Mouse (Mus musculus) embryonic facial prominence, embryonic 12.5 days (tissue): Measurements from ENCODE around the gene Zc3h15. TPM values are rescaled to one million over a fixed set of nuclear protein-coding genes. Genes with fewer than 3 reads are reported as not detected.

Experiments
- ATAC-seq: fragments of 200-750 bp; cut with Nextera tagmentation; 2 replicates; pipeline ENCODE4 v1.8.0; 2017; ENCODE audit not compliant: insufficient number of reproducible peaks, insufficient read depth, low FRiP score, low TSS enrichment
- H3K27ac ChIP-seq: fragments of 300-500 bp; sonication (generic); 2 replicates; pipeline ENCODE4 v1.5.1; 2016; ENCODE audit warnings: mild to moderate bottlenecking
- H3K27me3 ChIP-seq: fragments of 300-500 bp; sonication (generic); 2 replicates; pipeline ENCODE4 v1.6.1; 2016; ENCODE audit warnings: mild to moderate bottlenecking, moderate library complexity
- H3K36me3 ChIP-seq: fragments of 300-500 bp; sonication (generic); 2 replicates; pipeline ENCODE4 v1.6.1; 2016; ENCODE audit warnings: mild to moderate bottlenecking
- H3K4me1 ChIP-seq: fragments of 300-500 bp; sonication (generic); 2 replicates; pipeline ENCODE4 v1.6.1; 2016
- H3K4me2 ChIP-seq: fragments of 300-500 bp; sonication (generic); replicated peaks from 2 replicates; pipeline ENCODE4 v1.6.1; 2016; ENCODE audit warnings: mild to moderate bottlenecking, moderate library complexity
- H3K4me3 ChIP-seq: fragments of 300-500 bp; sonication (generic); 2 replicates; pipeline ENCODE4 v1.5.1; 2016; ENCODE audit warnings: mild to moderate bottlenecking
- H3K9ac ChIP-seq: fragments of 300-500 bp; sonication (generic); 2 replicates; pipeline ENCODE4 v1.6.1; 2016; ENCODE audit warnings: mild to moderate bottlenecking, moderate library complexity
- H3K9me3 ChIP-seq: fragments of 300-500 bp; sonication (generic); 2 replicates; pipeline ENCODE4 v1.6.1; 2016; ENCODE audit warnings: mild to moderate bottlenecking, moderate library complexity
- WGBS: fragments of 180-500 bp; shearing (Covaris S2); methylation state at CpG from one replicate; pipeline ENCODE4 v1.1.7; 2016; 5-methylcytosine and 5-hydroxymethylcytosine counted together
- polyA plus RNA-seq: library from polyadenylated mRNA; unstranded; fragments of >200 nt; fragmentation: Nextera tagmentation; extraction: Ambion mirVana; gene quantifications from 2 replicates; pipeline ENCODE4 v1.2.1, GENCODE M21; 2016

Gene Zc3h15
- polyA plus RNA-seq = 143 and 159 TPM in 2 replicates

DNA sequence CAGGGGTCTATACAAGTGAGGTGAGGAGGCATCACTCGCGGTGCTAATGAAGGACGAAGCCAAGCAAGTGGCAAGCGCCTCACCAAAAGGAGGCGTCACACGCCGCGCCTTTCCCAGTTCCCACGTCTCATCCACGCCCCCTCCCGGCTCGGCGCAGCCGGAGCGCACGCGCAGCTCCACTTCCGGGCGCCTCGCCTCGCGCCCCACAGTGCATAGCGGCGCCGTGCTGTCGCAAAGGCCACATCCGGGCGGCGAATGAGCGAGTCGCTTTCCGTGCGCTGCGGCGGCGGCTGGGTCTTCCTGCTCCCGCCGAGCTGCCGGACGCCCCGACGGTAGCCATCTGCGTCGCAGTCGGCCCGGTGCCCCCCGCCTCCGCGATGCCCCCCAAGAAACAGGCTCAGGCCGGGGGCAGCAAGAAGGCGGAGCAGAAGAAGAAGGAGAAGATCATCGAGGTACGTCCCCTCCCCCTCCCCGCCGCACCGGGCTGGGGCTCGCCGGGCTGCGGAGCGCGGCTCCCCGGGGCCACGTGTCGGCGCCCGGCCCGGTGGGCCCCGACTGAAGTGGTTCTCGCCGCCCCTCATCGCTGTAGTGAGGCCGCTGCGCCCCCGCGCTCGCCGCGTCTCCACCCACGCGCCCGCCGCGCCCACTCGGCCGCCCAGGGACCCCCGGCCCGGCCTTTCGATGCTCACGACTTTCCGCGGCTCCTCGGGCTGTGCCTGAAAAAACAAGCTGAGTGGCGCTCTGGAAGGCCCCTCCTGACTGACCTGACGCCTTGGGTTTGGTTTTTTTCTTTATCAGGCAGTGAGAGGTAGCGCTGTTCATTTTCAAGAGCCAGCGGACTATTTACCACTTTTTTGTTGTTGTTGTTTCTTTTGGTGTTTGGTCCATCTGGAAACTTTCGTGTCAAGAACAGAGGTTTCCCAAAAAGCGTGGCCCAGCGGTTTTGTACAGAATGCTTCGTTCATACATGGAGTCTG is at the start of gene Zc3h15:
TSS of gene Zc3h15 (plus strand) at position 160 of the 977 bp plus-strand sequence.
- peak; percentile 99 for ATAC-seq
- Histone ChIP-seq H3K9me3 (no peaks in the 10 kb centered on the region), H3K4me1 (peaks cover 19% of the 10 kb centered on the region; the same call in 1 of the 2 replicates), H3K27ac (peak within 1 kb of the TSS; percentile 88), H3K4me2 (peak within 1 kb of the TSS; percentile 81), H3K9ac (peak within 1 kb of the TSS; percentile 93), H3K4me3 (peak within 1 kb of the TSS; percentile 93), H3K27me3 (no peaks in the 10 kb centered on the region), H3K36me3 (no peaks in the 10 kb centered on the region)
- under 1% methylated on average over 87 of the region's 100 CpGs for WGBS

DNA sequence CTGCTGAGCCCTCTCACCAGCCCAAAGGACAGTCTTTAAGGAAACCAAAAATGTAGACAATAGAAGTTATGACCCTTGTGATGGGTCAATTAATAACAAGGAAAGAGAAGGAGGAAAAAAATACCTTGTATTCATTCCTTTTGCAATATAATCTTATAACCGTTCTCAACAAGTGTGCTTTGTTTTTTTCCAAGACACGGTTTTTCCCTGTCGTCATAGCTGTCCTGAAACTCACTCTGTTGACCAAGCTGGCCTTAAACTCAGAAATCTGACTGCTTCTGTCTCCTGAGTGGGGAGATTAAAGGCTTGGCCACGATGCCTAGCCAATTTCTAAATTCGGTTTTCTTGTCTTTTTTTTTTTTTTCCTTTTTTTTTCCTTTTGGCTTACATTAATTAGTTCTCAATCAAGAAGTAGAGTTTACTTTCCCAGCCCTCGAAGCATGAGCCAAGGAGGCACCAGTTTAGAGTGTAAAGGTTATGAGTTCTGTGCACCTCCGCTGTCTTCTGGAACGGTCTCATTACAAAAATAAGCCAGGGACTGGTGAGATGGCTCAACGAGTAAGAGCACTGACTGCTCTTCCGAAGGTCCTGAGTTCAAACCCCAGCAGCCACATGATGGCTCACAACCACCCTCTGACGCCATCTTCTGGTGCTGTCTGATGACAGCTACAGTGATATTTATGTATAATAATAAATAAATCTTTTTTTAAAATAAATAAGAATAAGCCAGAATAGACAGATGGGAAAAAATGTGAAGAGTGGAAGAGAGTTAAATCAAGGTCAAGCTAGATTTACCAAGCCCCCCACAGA is 23.5 kb upstream of the Zc3h15 start:
- Histone ChIP-seq H3K4me3 (no peak overlapping the region), H3K9ac (no peak overlapping the region), H3K27ac (no peak overlapping the region), H3K4me1 (no peaks in the 10 kb centered on the region), H3K9me3 (no peaks in the 10 kb centered on the region), H3K27me3 (no peaks in the 10 kb centered on the region), H3K4me2 (no peak overlapping the region), H3K36me3 (no peaks in the 10 kb centered on the region)
- WGBS = 87% methylated on average over 11 of the region's 11 CpGs
- no peak for ATAC-seq

DNA sequence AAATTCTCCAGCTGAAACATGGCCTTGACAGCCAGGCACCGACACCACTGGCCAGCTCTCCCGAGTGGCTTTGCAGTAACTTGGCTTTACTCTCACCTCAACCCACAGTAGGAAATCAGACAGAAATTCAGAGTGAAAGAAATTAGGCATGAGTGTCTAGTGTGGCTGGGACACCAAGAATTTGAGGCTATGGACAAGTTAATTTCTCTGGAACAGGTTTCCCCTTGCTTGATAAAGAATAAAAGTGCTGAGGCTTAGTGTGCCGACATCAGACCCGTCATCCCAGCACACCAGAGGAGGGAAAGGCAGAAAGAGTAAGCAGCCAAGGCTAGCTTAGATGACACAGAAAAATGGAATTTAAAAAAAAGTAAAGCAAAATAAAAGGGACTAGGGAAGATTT is 22.7 kb upstream of the Zc3h15 start:
- Histone ChIP-seq H3K4me2 (no peak overlapping the region), H3K9ac (no peak overlapping the region), H3K4me1 (no peaks in the 10 kb centered on the region), H3K9me3 (no peaks in the 10 kb centered on the region), H3K4me3 (no peak overlapping the region), H3K27me3 (no peaks in the 10 kb centered on the region), H3K36me3 (no peaks in the 10 kb centered on the region), H3K27ac (no peak overlapping the region)
- no peak for ATAC-seq
- 86% methylated on average over 4 of the region's 4 CpGs for WGBS

DNA sequence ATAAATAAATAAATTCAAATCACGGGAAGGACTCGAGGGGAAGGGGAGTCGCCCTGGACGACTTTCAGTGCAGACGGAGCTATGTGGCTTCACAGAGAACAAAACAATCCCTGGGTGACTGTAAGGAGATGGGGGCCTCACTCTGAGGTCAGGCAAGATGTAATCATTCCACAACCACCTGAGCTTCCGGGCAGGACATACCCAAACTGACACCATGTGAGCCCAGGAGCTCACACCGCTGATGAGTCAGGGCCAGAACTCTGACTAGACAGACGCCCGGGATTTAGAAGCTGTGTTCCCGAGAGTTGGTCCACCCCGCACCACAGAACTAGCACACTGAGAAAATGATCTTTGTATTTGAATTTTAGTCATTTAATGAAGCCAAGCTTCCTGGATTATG is 21.4 kb upstream of the Zc3h15 start:
- Histone ChIP-seq H3K36me3 (no peaks in the 10 kb centered on the region), H3K4me2 (no peak overlapping the region)
- ATAC-seq = no peak

DNA sequence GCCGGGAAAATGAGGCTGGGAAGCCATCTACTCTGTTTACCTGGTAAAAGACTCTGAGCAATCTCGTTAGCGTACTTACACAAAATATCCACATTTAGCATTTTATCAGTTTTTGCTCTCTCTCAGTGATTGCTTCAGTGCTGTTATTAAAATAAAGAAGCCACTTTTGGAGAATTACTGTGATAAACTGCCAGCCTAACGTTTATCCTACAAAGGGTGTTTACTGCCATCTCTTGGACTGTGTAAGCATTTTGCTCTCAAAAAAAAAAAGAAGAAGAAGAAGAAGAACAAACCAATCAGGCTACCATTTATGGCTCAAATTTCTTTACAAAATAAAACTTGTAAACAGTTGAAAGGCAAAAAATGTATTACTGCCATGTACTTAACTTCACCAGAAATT is 20.2 kb upstream of the Zc3h15 start:
- no peak for ATAC-seq
- no peaks in the 10 kb centered on the region for H3K36me3 ChIP-seq
- WGBS = 71% methylated on average over 4 of the region's 4 CpGs

More for the DNA sequence above, 21.4 kb upstream of the Zc3h15 start:
- Histone ChIP-seq H3K27ac (no peak overlapping the region), H3K9ac (no peak overlapping the region), H3K4me1 (no peaks in the 10 kb centered on the region), H3K27me3 (no peaks in the 10 kb centered on the region), H3K9me3 (no peaks in the 10 kb centered on the region), H3K4me3 (no peak overlapping the region)
- WGBS = 42% methylated on average over 11 of the region's 11 CpGs

DNA sequence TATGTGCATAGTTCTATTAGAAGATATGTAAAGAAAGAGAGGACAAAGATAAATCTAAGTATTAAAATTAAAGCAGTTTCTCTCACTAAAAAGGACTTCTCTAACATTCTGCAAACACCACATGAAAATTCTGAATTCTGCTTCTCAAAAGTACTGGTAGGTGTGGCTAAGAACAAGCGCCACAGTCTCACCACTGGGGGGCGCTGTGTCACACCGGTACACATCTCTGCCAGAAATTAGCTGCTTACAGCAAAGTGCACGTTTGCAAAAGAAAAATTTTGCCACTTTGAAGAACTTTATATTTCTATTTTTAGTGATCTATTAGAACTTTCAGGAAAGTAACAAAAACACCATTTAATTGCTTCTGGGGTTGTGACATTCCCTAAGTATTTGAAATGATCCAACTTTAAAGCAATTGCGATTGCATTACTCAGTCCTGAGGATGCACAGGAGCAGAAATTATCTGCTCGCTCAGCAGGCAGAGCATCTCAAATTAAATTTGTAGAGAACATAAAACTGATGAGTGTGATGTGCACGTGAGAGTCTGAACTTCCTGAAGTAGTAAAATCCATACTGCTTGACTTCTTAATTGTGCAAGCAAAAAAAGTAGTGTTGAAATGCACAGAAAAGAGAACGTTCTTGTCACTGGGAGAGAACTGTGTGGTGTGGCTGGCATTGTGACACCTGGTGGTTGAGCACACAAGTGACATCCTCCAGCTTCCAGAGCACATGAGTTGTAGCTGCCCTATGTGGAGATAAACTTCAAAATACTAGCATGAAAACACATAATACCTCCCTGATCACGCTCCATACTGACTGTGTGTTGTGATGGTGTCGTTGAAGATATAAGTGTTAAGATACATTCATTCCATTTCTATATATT is 18.8 kb upstream of the Zc3h15 start:
- no peak for ATAC-seq
- no peak overlapping the region; the same call in 1 of the 2 replicates for H3K4me2 ChIP-seq

More for the DNA sequence above, 20.2 kb upstream of the Zc3h15 start:
- Histone ChIP-seq H3K9me3 (no peaks in the 10 kb centered on the region), H3K4me2 (no peak overlapping the region), H3K4me1 (no peaks in the 10 kb centered on the region), H3K9ac (no peak overlapping the region), H3K27me3 (no peaks in the 10 kb centered on the region), H3K4me3 (no peak overlapping the region), H3K27ac (no peak overlapping the region)

DNA sequence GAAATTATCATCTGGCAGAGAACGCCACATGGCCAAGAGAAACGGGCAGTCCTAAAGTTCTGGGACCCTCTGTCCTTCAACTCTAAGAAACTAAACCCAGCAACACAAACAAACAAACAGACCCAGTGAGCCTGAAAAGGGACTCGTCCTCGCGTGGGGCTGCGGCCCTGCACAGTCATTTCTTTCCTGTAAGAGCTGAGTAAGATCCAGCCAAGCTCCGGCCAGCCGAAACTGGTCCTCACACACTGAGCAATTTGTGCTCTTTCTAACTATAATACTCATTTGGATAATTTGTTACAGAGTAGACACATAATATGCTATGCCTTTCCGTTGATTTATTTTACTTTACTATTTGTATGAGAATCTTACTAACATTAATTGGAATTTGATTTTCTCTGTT is 17.4 kb upstream of the Zc3h15 start:
- Histone ChIP-seq H3K4me2 (no peak overlapping the region), H3K9me3 (no peaks in the 10 kb centered on the region), H3K36me3 (no peaks in the 10 kb centered on the region), H3K9ac (no peak overlapping the region), H3K27ac (no peak overlapping the region), H3K4me3 (no peak overlapping the region), H3K27me3 (no peaks in the 10 kb centered on the region), H3K4me1 (no peaks in the 10 kb centered on the region)
- no peak for ATAC-seq
- 78% methylated on average over 9 of the region's 9 CpGs for WGBS

More for the DNA sequence above, 18.8 kb upstream of the Zc3h15 start:
- H3K4me1 ChIP-seq = no peaks in the 10 kb centered on the region
- no peaks in the 10 kb centered on the region for H3K27me3 ChIP-seq
- H3K36me3 ChIP-seq = no peaks in the 10 kb centered on the region
- H3K4me3 ChIP-seq = no peak overlapping the region
- 28% methylated on average over 10 of the region's 10 CpGs for WGBS
- H3K9me3 ChIP-seq = no peaks in the 10 kb centered on the region
- no peak overlapping the region for H3K27ac ChIP-seq
- no peak overlapping the region for H3K9ac ChIP-seq

DNA sequence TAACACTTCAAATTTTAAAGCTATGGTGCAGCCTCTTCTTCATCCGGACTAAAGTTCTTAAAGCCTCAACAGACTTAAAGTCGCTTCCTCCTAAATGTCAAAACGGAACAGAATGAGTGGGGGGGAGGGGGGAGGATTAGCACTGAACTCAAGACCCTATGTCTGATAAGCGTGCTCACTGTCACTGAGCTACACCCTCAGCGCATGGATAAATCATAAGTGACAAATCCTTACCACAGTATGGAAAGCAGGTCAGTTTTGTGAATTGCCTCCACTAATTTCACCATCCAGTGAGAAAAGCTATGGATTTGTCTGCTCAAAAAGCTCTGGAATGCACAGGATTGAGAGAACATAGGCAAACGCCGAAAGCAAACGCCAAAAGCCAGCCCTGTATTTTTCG is 16.7 kb upstream of the Zc3h15 start:
- H3K4me1 ChIP-seq = no peaks in the 10 kb centered on the region
- no peak overlapping the region for H3K4me3 ChIP-seq
- 80% methylated on average over 9 of the region's 9 CpGs for WGBS
- H3K9me3 ChIP-seq = no peaks in the 10 kb centered on the region
- no peaks in the 10 kb centered on the region for H3K27me3 ChIP-seq
- no peak overlapping the region for H3K4me2 ChIP-seq
- H3K9ac ChIP-seq = no peak overlapping the region
- no peak overlapping the region for H3K27ac ChIP-seq
- ATAC-seq = no peak
- H3K36me3 ChIP-seq = no peaks in the 10 kb centered on the region

DNA sequence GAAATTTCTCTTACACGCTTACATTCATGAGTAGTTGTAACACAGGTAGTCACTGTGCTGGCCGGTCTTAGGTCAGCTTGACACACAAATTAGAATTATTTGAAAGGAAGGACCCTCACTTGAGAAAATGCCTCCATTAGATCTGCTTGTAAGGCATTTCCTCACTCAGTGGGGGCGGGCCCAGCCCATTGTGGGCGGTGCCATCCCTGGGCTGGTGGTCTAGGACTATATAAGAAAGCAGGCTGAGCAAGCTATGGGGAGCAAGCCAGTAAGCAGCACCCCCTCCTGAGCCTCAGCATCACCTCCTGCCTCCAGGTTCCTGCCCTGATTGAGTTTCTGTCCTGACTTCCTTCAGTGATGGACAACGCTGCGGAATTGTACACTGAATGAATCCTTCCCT is 16.3 kb upstream of the Zc3h15 start:
- Histone ChIP-seq H3K4me1 (no peaks in the 10 kb centered on the region), H3K4me2 (no peak overlapping the region), H3K9ac (no peak overlapping the region), H3K4me3 (no peak overlapping the region), H3K36me3 (no peaks in the 10 kb centered on the region), H3K9me3 (no peaks in the 10 kb centered on the region), H3K27me3 (no peaks in the 10 kb centered on the region), H3K27ac (no peak overlapping the region)
- no peak for ATAC-seq
- WGBS = 90% methylated on average over 6 of the region's 6 CpGs

DNA sequence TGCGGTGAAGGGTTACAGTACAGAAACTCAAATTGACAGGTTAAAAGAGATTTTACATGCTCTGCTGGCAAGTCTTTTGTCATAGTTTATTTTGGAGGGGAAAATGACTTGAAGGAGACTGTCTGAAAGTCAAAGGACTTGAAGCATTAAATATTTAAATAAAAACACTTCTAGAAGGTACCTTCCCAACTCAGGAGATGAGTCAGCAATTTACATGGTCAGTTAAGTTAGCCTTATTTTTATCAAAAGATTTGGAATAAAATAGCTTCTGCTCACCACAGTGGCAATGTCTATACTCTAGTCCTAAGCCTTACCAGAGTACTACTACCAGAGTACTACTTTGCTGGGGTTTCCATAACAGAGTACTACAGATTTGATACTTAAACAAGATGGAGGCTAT is 2.2 kb upstream of the Zc3h15 start:
- ATAC-seq = no peak
- no peak overlapping the region for H3K27ac ChIP-seq
- H3K4me3 ChIP-seq = no peak overlapping the region
- H3K4me2 ChIP-seq = no peak overlapping the region
- no peaks in the 10 kb centered on the region for H3K9me3 ChIP-seq
- no peak overlapping the region for H3K9ac ChIP-seq
- H3K4me1 ChIP-seq = peaks cover 11% of the 10 kb centered on the region; the same call in 1 of the 2 replicates
- 80% methylated on average over 1 of the region's 1 CpGs for WGBS
- H3K27me3 ChIP-seq = no peaks in the 10 kb centered on the region
- no peaks in the 10 kb centered on the region for H3K36me3 ChIP-seq

DNA sequence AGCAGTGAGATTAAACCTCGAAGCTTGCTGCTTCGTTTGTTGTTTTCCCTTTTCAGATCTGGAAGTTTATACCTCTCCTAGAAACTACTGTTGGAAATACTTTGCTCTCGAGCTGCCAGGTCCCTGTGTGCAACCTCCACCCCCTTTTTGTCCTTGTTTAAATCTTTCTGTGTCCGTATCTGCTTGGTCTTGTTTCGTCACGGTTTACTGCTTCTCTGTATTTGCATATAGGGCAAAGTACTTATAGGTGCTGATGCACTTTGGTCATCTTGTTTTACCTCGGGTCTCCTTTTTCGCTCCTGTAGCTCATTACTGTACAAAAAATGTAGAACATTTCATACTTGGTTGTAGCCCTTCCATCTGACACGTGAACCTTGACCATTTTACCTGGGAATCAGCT is 4.7 kb downstream of the Zc3h15 start:
- Histone ChIP-seq H3K27ac (no peak overlapping the region), H3K27me3 (no peaks in the 10 kb centered on the region), H3K4me3 (no peak overlapping the region), H3K9ac (no peak overlapping the region), H3K4me2 (no peak overlapping the region), H3K9me3 (no peaks in the 10 kb centered on the region), H3K4me1 (peaks cover 19% of the 10 kb centered on the region; the same call in 1 of the 2 replicates), H3K36me3 (no peaks in the 10 kb centered on the region)
- no peak for ATAC-seq
- 91% methylated on average over 9 of the region's 9 CpGs for WGBS
